ENCODE assay signal across 15 mouse cellular contexts in the genomic region with DNA sequence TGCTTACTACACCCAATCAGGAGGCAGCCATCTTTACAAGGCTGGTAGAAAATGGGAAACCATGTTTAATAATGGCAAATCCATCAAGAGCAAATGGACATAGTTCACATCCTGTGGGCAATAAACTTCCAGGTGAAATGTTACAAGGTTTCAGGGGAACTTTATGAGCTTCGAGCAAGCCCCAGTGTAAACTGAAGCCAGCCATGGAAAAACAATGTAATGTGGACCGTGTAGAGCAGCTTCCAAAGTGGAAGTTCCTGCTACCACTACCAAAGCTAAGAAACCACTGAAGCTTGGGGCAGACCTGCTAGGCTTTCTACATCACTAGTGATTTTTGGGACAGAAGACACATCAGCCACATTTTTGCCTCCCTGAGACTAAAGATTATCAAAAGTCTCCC.
"Had no signal": no experiment of that assay in that cellular context is flagged by ENCODE, and none has a peak within 500 bp of the region (broad histone marks: within the 10 kb centered on the region; RNA-seq: fewer than 3 reads in every experiment).

No protein-coding gene starts in this region.

- H3K4me2 ChIP-seq: neural tube, embryonic 15.5 days; stomach, embryonic 15.5 days had no signal

- H3K9me3 ChIP-seq: neural tube, embryonic 15.5 days; stomach, embryonic 15.5 days had no signal

- H3K9ac ChIP-seq: neural tube, embryonic 15.5 days; stomach, embryonic 15.5 days had no signal

- H3K27me3 ChIP-seq: neural tube, embryonic 15.5 days; stomach, embryonic 15.5 days had no signal

- H3K4me3 ChIP-seq: neural tube, embryonic 15.5 days; stomach, embryonic 15.5 days had no signal

- DNase-seq: retina, postnatal 1 day; right cerebral cortex, adult 18-20 months; right cerebral cortex, postnatal 14 days; right cerebral cortex, postnatal 25 days; right cerebral cortex, postnatal 4 days; spleen, adult 18-20 months; thymus, adult 18-20 months; thymus, adult 2 months; thymus, postnatal 14 days; thymus, postnatal 25 days; thymus, postnatal 36 days; thymus, postnatal 4 days had no signal

- H3K36me3 ChIP-seq: neural tube, embryonic 15.5 days; stomach, embryonic 15.5 days had no signal

- H3K27ac ChIP-seq: neural tube, embryonic 15.5 days; stomach, embryonic 15.5 days; stomach, postnatal 0 days had no signal
